Mouse (Mus musculus) liver, adult 2 months (tissue): ENCODE data around the gene Fam222a.

Experiments used
- CTCF ChIP-seq: fragments of 200-500 bp; IDR thresholded peaks from 2 replicates; pipeline ENCODE4 v1.5.1; 2011; ENCODE audit warnings: low read depth, low read length, control low read depth
- POLR2A ChIP-seq: fragments of 200-500 bp; IDR thresholded peaks from 2 replicates; pipeline ENCODE4 v1.6.1; 2011; ENCODE audit warnings: low read length, control low read depth; ENCODE audit not compliant: insufficient read depth; ENCODE audit errors: extremely low read depth

GRCm38 (mm10) chr5:114575010-114575409, 7.2 kb downstream of the Fam222a start:
- no peak for TF ChIP-seq POLR2A
- no peak for TF ChIP-seq CTCF
